Mouse (Mus musculus): ENCODE measurements at regions not wholly inside any gene's neighbourhood (a gene's known extent, or its start where the extent isn't known, plus 50 kb on each side); places are given as distances from the start of the nearest gene placed in this dataset.
A peak's percentile ranks its signal among the peaks of the same experiment; 100 is the strongest.
"Not testable (repeated sequence)": the region's sequence is repeated elsewhere in the genome, so short reads cannot be mapped to it uniquely, and the experiment has no call there.

DNA sequence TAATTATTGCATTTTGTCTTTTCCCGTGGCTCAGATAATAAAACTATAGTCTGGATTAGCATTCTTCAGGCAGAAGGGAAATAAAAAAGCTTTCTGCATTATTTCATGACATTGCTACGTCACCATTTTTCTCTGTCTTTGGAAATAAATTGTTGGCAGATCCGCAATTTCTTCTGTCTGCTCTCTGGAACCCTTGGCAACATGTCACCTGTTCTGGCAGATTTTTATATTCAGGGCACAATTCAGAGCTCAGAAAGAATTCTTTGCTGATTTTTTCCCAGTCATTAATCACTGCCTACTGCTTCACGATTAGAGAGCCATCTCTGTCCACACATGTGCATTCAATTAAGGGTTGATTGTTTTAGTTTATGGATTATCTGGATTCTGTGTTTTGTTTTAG lies 460.5 kb downstream of the Cdh8 start:
- DNase-seq: no peak

DNA sequence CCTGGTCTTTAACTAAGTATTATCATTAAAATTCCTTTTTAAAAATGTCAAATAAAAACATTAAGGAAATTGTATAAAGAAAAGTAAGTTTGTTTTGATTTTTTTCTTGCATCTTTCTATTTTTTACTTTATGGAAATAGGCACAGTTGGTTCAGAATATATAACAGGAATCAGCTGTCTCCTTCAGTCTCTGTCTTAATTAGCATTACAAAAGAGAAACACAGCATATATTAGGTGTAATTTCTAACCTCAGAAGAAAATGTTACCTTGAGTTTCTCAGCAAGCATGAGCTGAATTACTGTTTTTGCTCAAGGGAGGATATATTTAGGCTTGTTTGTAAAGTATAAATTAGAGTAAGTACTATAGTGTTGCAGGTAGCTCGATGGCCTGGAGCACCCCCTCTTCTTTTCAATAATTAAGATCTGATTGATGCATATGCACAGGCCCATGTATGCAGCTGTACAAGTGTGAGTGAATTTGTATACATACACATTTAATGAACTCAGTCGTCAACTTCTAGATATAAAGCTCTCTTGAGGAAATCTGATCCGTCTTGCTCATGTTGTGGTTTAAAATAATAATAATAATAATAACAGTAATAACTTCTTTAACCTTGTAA lies 503.0 kb downstream of the Cdh8 start:
- no peak for DNase-seq

DNA sequence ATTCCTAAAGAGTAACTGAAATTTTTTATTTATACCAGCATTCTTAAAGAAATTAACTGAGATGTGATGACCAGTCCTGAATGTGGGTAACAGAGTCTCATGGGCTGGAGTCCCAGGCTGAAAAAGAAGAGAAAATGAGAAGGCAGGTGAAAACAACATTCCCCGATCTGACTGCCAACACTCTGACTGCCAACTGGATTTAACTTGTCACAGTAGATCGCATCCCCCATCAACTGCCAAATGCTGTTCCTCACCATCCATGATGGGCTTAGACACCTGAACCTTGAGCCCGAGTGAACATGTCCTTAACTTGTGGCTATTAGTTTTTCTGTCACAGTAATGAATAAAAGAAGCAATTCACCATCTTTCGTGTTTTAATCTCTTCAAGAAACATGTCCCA lies 522.9 kb downstream of the Cdh8 start:
- no peak for DNase-seq

DNA sequence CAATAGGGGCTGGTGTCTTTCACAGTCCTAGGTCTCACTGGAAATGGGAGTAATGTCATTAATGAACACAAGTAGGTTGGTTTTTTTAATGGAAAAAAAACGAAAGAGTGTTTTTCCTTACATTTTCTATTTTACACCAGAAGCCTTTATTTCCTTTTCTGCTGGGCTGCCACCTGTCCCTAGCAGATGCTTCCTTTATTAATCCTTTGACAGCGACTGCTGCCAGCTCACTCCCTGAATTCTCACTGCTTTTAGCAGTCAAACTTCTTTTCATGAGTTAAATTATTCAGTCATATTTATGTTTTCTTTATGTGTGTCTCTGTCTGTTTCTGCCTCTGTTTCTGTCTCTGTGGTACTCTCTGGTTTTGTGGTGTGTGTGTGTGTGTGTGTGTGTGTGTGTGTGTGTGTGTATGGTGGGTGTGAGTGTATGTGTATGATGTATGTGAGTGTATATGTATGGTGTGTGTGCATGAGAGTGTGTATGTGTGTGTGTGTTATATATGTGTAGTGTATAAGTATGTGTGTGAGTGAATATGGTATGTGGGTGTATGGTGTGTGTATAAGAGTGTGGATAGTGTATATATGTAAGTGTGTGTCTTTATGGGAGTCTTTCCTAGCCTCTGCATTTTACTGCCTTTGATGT lies 554.5 kb downstream of the Cdh8 start:
- DNase-seq: no peak

DNA sequence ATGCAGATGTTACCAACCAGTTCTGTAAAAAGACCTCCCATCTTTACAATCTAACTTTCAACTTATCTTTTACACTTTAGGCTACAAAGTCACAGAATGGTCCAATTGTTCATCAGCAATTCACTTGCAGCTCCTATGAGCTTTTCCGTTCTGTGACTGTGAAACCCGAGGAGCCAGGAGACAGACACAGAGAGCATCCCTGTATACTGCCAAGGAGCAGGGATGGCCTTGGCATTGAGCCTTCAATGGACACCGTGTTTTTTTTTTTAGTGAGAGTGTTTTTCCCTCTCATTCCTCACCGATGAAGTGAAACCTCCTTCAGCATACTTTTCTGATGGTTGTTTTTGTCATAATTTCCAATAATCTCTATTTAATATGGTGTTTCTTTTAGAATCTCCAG lies 555.1 kb downstream of the Cdh8 start:
- DNase-seq: no peak

DNA sequence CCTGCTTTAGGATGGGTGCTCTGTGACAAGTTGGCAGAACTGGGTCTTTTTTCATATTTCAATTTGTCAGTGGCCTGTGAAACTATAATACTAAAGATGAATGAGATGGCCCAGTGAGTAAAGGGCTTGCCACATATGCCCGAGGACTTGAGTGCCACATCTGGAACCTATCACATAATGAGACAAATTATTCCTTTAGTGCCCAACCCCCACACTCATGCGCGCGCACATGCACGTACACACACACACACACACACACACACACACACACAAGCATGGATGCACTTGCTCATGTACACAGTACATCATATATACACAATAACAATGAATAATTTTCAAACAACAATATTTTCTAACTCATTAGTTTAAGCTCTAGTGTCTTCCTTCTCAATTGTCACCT lies 555.9 kb downstream of the Cdh8 start:
- DNase-seq: no peak

DNA sequence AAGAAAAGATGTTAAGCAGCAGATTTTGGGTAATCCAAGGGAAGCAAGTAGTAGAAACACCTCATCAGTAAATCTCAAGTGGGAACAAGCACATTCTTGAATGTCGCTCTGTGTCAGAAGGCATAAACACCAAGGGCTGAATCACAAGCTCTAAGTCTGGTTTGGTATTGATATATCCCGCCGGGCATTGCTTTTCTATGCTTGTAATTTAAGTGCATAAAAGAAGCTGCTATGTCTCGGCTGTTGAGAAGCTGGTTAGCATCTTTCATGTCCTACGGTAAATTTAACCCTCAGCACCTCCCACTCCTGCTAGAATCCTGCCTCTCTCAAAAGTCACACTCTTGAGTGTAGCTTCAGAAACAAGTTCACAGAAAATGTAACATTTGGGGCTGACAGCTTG lies 586.8 kb downstream of the Cdh8 start:
- DNase-seq: no peak

DNA sequence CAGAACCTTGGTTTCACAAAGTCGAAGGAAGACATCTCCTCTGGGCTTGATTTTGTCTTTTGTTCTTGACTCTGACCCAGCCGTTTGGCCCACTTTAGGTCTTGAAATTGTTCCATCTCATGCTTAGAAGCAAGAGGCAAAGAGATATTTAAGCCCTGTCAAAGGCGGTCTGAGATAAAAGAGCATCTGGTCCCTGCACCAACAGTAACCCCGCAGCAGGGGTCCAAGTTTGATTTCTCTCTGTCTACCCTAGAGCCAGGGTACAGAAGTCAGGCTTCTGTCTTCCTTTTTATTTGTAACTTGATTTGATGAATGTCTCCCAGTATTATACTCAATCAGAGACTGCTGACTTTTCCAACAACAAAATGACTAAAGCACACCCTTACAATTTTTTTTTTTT lies 587.3 kb downstream of the Cdh8 start:
- DNase-seq: no peak

DNA sequence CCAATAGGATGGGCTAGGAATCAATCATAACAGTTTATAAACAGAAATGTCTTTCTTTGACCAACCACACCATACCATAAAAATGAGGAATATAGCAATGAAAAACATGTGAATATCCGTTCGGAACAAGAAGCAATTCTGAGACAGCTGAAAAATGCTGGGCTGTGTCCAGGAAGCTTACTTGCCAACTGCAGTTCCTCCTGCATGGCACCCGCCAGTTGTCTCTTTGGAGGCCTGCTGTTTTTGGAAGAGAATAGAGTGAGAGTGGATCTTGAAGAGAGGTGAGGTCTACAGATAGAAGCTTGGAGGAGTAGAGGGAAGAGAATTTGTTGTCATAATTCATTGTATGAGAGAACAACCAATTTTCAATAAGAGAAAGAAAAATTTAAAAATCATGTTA lies 604.3 kb downstream of the Cdh8 start:
- no peak for DNase-seq

DNA sequence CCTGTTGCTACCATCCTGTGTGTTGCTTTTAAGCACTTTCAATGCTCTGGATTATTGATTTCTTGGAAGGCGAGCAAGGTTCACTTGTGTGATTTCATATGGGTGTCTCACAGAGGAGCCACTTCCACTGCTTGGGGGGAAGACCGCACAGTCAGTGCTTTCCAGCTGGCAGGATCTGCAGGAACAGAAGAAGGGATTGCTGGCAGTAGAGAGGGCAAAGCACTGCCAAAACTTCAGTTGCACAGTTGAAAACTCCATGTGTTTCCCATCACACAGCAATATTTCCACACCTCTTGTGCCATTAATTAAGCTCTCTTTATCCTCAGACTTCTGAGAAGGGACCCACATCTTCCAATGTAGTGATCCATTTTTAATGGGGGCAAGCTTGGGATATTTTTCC lies 618.8 kb downstream of the Cdh8 start:
- no peak for DNase-seq

DNA sequence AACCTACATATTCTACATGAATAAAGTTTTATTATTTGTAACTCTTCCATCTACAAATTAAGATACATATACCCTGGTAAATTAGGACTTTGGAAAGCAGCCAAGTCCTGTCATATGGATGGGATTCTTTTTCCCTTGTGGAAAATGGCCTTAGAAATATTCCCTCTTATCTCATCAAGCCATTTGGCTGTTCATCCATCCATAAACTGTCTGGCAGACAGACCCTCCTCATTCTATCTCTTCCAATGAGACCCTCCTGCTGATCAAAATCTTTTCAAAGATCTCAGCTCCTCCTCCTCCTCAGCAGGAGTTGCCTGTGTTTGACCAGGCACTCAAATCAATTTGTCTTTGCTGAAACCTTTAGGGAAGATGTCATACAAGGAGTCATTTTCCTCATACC lies 649.2 kb downstream of the Cdh8 start:
- no peak for DNase-seq

DNA sequence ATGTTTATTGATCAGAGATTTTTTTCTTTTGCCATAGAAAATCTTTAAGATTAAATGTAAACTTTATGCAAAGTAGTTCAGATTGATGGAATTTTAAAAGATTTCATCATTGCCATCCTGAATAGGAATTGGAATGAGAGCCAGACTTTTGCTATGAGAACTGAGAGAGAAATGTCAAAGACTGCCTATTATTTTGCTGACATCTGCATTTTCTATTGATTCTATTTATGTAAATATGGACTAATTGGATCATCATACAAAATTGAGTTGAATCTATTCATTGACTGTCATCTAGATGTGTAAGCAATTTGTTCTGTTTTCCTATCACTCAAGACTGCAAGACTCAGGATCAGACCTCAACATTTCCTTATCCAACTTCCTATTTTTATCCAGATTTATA lies 659.7 kb downstream of the Cdh8 start:
- DNase-seq: no peak

DNA sequence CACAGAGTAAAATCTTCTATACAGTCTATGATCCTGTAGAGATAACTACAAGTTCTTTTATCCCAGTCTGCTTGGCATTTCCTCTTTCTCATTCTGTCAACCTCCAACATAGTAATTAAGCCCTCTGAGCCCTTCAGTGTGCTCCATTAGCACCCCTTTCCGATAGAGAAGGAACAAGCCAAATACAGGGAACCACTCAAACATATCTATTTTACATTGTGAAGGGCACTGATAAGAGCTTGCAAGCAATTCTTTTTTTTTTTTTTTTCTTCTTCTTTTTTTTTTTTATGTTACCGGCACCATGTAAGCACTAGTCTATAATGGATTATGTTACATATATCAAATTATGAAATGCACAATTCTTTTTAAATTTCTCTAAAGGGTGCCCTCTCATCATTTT lies 660.5 kb downstream of the Cdh8 start:
- no peak for DNase-seq

DNA sequence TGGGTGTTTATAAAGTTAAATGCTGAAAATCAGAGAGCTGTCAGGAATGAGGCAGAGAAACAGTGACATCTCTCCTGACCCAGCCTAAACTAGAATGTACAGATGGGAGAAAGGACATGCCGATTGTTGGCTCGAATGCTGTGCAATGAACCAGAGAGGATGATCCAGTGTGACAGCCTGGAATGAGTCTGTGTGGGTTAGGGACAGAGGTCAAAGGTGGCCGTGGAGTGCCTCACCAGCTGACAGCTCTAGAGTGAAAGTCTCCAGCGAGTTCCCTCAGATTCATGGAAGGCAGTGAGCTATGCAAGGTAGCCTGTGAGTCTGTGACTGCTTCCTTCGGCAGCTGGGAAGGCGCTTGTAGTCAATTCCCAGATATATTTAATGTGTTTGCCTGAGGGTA lies 663.9 kb downstream of the Cdh8 start:
- peak; percentile 1 for DNase-seq

DNA sequence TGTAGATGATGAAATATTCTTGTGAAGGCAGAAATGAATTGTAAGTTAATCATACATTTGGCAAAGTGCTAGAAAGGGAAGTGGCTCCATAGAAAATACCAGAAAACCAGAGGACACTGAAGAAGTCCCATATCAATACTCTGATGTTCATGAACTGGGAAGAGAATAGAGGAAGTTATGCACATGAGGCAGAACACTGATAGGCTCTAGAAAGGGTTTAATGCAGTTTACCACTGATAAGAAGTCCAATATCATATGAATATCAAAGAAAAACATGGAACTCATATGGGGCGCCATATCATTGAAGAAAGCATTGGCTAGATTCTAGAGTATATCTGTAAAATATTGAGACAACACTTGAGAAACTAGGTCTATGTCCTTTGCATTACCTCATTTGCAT lies 708.5 kb downstream of the Cdh8 start:
- DNase-seq: no peak

DNA sequence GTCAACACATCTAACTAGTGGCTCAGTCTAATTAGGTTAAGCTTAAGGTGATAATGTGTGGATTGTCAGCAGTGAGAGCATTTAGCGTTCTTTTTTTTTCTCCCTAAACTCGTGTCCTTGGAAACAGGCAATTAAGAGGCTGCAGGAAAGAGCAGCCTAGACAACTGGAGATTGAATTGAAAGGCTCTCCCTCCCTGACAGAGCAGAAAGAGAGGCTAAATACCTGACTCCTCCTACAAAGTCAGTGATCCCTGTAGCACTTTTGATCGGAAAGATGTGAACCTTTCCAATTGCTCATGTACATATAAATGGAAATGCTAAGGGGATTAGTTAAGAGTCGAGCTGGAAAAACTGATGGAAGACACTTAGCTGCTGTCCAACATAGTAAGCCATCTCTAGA lies 710.1 kb downstream of the Cdh8 start:
- DNase-seq: no peak

DNA sequence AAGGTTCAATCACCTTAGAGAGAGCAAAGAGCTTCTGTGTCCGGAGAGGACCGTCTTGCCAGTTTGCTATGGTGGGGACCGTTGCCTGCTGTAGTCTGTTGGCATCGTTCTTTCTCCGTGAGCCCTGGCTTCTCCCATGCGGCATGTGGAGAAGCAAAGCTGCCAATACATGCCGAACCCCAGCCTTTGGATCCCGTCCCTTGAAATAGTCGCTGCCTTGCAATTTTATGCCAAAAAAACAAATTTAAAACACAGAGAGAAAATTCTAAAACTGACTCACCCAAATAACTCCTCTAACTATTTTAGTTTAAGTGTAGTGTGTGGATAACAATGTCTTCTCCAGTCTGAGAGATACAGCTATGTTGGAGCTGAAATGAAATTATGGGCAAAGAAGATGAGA lies 731.1 kb downstream of the Cdh8 start:
- no peak for DNase-seq

DNA sequence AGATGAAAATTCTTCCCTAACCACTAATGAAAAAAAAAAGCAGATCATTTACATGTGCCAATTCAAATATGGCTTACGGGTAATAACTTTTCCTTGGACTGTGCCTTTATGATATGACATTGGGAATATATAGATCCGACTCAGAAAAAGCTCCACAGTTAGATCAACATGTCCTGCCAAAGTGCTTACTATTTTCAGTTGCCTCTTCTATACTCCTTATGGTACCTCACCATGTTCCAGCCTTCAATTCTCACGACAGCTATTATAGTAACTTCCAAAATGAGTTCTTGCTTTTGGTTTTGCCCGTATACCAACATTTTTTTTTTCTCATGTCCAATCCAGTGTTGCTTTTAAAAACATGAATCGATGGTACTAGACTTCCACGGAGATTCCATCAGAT lies 731.7 kb downstream of the Cdh8 start:
- no peak for DNase-seq

DNA sequence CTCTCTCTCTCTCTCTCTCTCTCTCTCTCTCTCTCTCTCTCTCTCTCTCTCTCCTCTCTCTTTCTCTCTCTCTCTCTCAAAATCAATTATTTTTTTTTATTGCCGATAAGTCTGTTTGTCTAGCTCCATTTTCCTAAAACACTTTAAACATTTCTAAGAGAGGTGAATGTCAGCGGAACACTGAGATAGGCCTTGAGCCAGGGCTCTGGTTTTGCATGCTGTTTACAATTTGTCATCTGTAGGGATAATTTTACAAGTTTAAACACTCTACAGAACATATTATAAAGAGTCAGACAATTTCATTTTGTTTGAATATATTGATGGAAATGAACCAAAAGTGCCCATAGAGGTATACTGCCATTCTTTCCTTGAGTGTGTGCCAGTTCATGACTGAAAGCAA lies 736.2 kb downstream of the Cdh8 start:
- no peak for DNase-seq

DNA sequence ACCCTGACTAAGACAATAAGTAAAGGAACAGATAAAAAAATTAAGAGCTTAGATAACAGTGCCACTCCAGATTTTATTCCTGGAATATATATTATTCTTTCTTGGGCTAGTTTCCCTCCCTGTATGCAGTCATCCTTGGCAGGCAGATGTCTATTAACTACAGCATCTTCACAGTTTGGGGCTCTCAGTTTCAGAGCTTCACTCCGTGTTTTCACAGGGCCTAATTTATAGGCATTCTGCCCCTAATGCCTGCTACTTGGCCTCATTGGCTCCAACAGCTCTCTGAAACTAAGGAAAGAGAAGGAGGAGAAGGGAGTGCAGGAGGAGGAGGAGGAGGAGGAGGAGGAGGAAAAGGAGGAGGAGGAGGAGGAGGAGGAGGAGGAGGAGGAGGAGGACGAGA lies 757.0 kb downstream of the Cdh8 start:
- DNase-seq: no peak

DNA sequence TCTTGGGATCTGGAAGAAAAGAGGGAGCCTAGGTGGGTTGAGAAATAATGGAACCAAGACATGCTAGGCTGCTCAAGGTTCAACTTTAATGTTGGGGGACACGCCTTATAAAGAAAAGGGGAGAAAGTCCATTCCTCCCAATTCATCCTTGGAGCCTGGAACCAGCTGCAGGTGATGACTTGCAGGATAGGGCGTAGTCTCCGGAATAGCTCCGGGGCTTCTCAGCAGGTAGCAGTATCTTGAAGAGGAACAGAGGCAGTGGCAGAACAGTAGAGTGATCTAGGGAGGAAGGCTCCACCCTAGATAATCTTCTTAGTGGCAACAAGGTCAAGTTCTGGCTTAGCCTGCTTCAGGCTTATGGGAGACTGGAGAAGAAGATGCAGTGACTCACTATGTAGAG lies 764.0 kb downstream of the Cdh8 start:
- DNase-seq: not testable (repeated sequence)

DNA sequence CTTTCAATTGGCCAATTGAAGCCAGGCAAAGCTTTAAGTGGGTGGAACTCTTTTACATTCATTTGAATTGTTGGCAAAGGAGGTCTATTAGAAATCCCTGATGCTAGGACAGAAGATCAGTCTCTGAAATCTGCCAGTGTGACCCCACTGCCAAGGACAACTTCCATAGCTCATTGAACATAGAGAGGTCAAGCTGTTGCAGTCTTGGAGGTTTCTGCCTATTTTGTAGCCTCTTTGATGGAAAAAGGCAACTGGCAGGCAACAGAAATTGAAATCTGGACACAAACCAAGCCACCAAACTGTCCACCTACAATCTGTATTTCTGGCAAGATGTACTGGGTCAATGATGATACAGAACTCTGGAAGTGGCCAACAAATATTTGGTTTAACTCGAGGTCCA lies 765.3 kb downstream of the Cdh8 start:
- no peak for DNase-seq

DNA sequence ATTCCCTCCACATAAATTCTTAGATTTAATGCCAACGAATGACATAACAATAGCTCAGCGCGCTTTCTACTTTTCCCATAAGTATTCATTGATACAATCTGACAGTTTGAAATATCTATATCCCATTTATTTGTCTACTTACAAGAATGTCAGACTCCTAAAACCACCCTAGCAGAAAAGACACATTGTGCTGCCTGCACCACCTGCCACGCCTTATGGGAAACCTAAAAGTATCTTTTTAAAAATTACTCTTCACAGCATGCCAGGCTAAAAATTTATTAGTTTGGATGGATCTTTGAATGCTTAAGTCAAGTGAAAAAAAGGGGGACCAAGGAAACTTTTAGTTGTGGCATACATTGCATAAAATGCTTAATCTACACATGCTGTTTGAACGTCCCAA lies 788.1 kb downstream of the Cdh8 start:
- no peak for DNase-seq

DNA sequence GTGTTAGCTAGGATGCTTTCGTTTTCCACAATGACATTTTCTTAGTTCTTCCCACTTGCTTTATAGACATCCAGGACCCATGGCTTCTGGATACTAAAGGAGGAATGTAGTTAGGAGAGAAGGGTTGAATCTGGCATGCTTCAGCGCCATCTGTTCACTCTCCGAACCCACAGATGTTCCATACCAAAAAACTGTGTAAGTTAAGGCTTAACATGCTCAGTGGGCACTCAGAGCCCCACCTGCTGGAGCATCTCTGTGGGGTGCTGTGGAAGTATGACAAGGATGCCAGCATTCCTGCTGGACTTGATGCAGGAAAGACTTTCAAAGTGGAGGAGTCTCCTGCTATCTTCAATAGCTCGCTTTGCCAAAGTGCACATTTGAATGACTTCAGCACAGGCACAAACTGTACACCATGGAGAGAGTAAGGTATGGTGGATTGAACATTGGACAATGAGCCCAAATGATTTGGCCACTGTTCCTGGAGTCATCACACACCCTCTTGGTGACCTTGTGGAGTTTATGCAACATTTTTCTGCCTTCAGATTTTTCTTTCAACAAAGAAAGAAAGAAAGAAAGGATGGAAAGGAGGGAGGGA lies 802.3 kb downstream of the Cdh8 start:
- no peak for DNase-seq
